Comparison of ENCODE assay signal across 18 mouse cellular contexts in genomic region chr3:119904244-119904643, GRCm38 (mm10).
"Had no signal": no experiment of that assay in that cellular context is flagged by ENCODE, and none has a peak within 500 bp of the region (broad histone marks: within the 10 kb centered on the region; RNA-seq: fewer than 3 reads in every experiment).

No protein-coding gene starts in this region.

- H3K36me3 ChIP-seq: midbrain, embryonic 10.5 days; midbrain, embryonic 13.5 days; neural tube, embryonic 13.5 days; neural tube, embryonic 15.5 days had no signal

- H3K9ac ChIP-seq: lung, embryonic 14.5 days; midbrain, embryonic 13.5 days; neural tube, embryonic 13.5 days; neural tube, embryonic 15.5 days had no signal

- H3K4me2 ChIP-seq: lung, embryonic 14.5 days; midbrain, embryonic 13.5 days; neural tube, embryonic 13.5 days; neural tube, embryonic 15.5 days had no signal

- ATAC-seq: midbrain, embryonic 13.5 days; midbrain, embryonic 16.5 days had no signal

- H3K27me3 ChIP-seq: midbrain, embryonic 13.5 days; neural tube, embryonic 13.5 days; neural tube, embryonic 15.5 days had no signal

- DNase-seq: lung, adult 18-20 months; lung, embryonic 14.5 days; lung, postnatal 10 days; lung, postnatal 4 days; retina, postnatal 1 day; right cerebral cortex, adult 18-20 months; right cerebral cortex, postnatal 25 days; right cerebral cortex, postnatal 4 days; spleen, adult 18-20 months; thymus, adult 18-20 months; thymus, postnatal 14 days; thymus, postnatal 36 days had no signal

- H3K4me1 ChIP-seq: midbrain, embryonic 10.5 days; midbrain, embryonic 13.5 days; neural tube, embryonic 13.5 days; neural tube, embryonic 15.5 days had no signal

- H3K4me3 ChIP-seq: midbrain, embryonic 10.5 days; midbrain, embryonic 13.5 days; myocyte; neural tube, embryonic 13.5 days; neural tube, embryonic 15.5 days had no signal

- H3K27ac ChIP-seq: midbrain, embryonic 10.5 days; midbrain, embryonic 13.5 days; neural tube, embryonic 13.5 days; neural tube, embryonic 15.5 days had no signal

- H3K9me3 ChIP-seq: midbrain, embryonic 10.5 days; midbrain, embryonic 13.5 days; neural tube, embryonic 13.5 days; neural tube, embryonic 15.5 days had no signal
